Mouse (Mus musculus): ENCODE data around the gene Ifitm7. TPM values are rescaled to one million over a fixed set of nuclear protein-coding genes. Genes with fewer than 3 reads are reported as not detected.
"Not testable (repeated sequence)": the region's sequence is repeated elsewhere in the genome, so short reads cannot be mapped to it uniquely, and the experiment has no call there.

Gene Ifitm7
- polyA plus RNA-seq, 1 experiment from 2014 or later, result 1.3 TPM

DNA sequence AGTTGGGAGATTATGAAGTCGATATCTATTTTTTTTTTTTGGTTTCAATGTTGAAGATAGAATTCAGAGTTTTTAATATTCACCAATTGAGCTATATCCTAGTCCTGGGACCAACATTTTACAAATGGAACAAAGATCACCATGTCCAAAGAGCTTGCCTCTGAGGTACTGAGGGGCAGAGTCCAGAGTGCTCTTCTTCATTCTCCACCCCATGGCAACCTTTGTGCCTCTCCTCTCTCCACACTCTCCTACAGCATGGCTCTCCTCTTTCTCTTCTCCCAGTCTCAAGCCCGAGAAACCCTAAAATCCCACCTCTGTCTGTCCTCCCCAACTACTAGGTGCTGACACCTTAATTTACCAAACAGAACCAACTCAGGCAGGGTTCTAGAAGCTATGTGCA lies 18.0 kb upstream of the Ifitm7 start:
- no peak overlapping the region for H3K4me2 ChIP-seq
- WGBS, result 90% methylated on average over 2 of the region's 2 CpGs
- no peaks in the 10 kb centered on the region for H3K9me3 ChIP-seq
- no peaks in the 10 kb centered on the region for H3K36me3 ChIP-seq (replicated peaks)
- H3K4me1 ChIP-seq, result no peaks in the 10 kb centered on the region; the same call in 1 of the 2 replicates
- no peaks in the 10 kb centered on the region for H3K27me3 ChIP-seq (replicated peaks)
- no peak overlapping the region for H3K9ac ChIP-seq
- ATAC-seq (replicated peaks), result no peak
- H3K27ac ChIP-seq, result no peak overlapping the region
- no peak overlapping the region for H3K4me3 ChIP-seq

DNA sequence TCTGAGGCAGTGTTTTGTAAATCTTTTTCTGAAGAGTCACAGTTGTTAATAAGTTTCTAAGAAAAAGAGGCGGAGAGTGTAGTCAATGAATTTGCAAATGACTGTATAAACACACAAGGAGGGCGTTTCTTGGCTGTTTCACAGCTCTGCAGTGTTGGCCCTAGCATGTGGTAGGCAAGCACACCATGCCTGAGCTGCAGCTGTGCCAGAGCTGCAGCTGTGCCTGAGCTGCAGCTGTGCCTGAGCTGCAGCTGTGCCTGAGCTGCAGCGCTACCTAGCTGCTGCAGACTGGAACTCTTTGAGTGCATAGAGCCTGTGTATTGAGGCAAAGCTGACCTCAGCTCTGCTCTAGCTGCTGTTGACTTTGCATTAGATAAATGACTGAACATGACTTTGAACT lies 17.5 kb upstream of the Ifitm7 start:
- 30% methylated on average over 3 of the region's 3 CpGs for WGBS
- no peak overlapping the region for H3K4me3 ChIP-seq
- H3K27ac ChIP-seq, result no peak overlapping the region
- H3K9me3 ChIP-seq, result no peaks in the 10 kb centered on the region
- H3K4me1 ChIP-seq, result no peaks in the 10 kb centered on the region; the same call in 1 of the 2 replicates
- ATAC-seq (replicated peaks), result peak; percentile 65; the same call in 1 of the 2 replicates
- H3K27me3 ChIP-seq (replicated peaks), result no peaks in the 10 kb centered on the region
- H3K9ac ChIP-seq, result no peak overlapping the region
- no peaks in the 10 kb centered on the region for H3K36me3 ChIP-seq (replicated peaks)
- no peak overlapping the region for H3K4me2 ChIP-seq

DNA sequence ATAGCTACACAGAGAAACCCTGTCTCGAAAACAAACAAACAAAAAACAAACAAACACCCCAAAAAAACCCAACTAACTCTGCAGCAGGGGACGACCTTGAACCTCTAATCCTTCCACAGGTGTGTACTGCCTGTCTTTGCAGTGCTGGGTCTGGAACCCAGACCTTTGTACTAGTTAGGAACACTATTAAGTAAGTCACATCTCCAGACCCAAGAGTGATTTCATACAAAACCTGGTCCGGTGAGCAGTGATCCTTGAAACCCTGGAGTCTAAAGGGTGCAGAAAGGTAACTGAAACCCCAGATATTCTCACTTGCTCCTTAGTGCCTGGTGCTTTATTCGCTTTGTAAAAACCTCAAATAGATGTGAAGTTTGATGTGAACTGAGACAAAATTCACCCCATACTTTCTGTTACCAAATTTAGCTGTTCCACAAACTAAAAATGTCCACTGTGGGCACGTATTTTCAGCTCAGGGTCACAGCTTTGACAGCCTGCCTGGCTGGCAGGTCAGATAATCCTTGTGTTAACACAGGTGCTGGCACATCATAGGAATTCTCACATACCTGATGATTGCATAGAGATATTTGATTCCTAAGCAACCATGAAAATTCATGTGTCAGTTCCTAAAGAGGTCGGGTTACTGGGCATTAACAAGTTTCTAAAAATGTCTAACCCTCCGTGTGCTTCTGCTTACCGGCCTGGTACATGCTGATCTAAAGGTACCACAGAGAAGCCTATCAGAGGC lies 16.9 kb upstream of the Ifitm7 start:
- Histone ChIP-seq H3K4me2 (no peak overlapping the region), H3K4me3 (no peak overlapping the region), H3K27me3 (replicated peaks) (no peaks in the 10 kb centered on the region), H3K9ac (no peak overlapping the region), H3K4me1 (no peaks in the 10 kb centered on the region; the same call in 1 of the 2 replicates), H3K27ac (no peak overlapping the region), H3K36me3 (replicated peaks) (no peaks in the 10 kb centered on the region), H3K9me3 (no peaks in the 10 kb centered on the region)
- WGBS, result 66% methylated on average over 8 of the region's 8 CpGs
- ATAC-seq (replicated peaks), result no peak

DNA sequence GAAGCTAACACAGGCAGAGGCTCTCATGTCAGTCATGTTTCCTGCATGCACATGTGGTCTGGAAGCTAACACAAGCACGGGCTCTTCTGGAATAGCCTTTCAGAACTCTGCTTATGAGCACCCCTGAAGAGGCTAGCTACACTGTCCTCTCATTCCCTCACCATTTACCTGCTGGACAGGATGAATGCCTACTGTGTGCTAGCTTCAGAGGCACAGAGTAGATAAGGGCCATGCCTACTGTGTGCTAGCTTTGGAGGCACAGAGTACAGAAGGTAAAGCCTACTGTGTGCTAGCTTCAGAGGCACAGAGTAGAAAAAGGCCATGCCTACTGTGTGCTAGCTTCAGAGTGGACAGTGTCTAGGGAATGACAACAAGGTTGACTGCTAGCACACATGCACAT lies 7.8 kb upstream of the Ifitm7 start:
- 86% methylated on average over 1 of the region's 1 CpGs for WGBS

DNA sequence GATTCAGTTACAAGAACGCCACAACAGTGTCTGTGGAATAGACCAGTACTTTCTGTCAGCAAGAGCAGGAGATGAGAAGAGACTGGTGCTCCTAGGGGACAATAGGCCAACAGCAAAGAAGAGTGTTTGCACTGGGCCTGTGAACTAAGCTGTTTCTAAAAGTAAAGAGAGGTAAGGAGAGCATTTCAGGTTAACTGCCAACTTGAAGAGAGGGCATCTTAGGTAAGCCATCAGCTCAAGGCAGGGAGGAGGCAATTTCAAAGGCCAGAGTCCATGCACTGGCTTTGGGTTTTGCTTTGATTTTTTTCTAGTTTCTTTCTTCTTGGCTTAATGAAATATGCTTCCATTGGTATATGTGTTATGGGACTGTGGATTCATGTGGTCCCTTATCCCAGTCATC lies 7.4 kb upstream of the Ifitm7 start:
- no peak overlapping the region for H3K4me2 ChIP-seq
- H3K9me3 ChIP-seq, result no peaks in the 10 kb centered on the region
- H3K27me3 ChIP-seq (replicated peaks), result no peaks in the 10 kb centered on the region
- H3K9ac ChIP-seq, result no peak overlapping the region
- H3K4me1 ChIP-seq, result peaks cover 7% of the 10 kb centered on the region
- H3K4me3 ChIP-seq, result no peak overlapping the region
- no peak for ATAC-seq (replicated peaks)
- no peaks in the 10 kb centered on the region for H3K36me3 ChIP-seq (replicated peaks)
- no peak overlapping the region for H3K27ac ChIP-seq
- WGBS, result 92% methylated on average over 1 of the region's 1 CpGs

More for the DNA sequence above, 7.8 kb upstream of the Ifitm7 start:
- Histone ChIP-seq H3K4me3 (no peak overlapping the region), H3K4me2 (no peak overlapping the region), H3K27ac (no peak overlapping the region), H3K9me3 (no peaks in the 10 kb centered on the region), H3K4me1 (peaks cover 3% of the 10 kb centered on the region; the same call in 1 of the 2 replicates), H3K27me3 (replicated peaks) (no peaks in the 10 kb centered on the region), H3K9ac (no peak overlapping the region), H3K36me3 (replicated peaks) (no peaks in the 10 kb centered on the region)
- ATAC-seq (replicated peaks), result no peak

DNA sequence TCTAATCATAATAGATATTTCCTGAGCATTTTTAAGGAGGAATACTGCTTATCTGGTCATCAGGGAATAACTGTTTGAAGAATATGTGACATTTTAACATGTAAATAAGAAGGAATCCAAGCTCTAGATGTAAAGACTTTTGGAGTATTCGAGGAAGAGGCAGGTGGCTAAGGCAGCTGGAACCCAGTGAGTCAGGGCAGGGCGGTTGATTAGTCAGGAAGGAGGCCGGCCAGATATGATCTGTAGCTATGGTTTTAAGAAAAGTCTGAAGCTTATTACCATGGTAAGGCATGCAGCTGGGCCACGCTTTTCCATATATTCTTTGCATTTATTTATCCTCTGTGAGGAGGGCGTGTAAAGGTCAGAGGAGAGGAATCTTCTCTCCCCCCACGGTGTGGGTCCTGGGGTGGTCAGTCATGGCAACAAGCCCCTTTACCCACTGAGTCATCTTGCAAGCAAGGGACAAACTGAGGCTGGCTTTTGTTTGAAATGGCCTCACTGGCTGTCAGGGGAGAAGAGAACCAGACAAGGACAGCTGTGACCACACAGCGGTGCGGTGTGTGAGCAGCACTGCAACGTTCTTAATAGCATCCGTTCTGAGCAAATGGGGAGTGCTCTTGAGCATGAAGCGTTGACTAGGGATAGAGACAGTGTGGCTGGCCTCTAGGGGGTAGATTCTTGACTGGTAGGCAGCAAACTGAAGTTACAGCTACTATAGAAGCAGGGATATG lies 6.0 kb upstream of the Ifitm7 start:
- no peak overlapping the region for H3K27ac ChIP-seq
- no peak for ATAC-seq (replicated peaks)
- H3K9ac ChIP-seq, result no peak overlapping the region
- H3K4me1 ChIP-seq, result peaks cover 18% of the 10 kb centered on the region
- no peaks in the 10 kb centered on the region for H3K27me3 ChIP-seq (replicated peaks)
- 86% methylated on average over 11 of the region's 11 CpGs for WGBS
- H3K36me3 ChIP-seq (replicated peaks), result no peaks in the 10 kb centered on the region
- H3K4me2 ChIP-seq, result no peak overlapping the region
- no peaks in the 10 kb centered on the region for H3K9me3 ChIP-seq
- H3K4me3 ChIP-seq, result no peak overlapping the region

DNA sequence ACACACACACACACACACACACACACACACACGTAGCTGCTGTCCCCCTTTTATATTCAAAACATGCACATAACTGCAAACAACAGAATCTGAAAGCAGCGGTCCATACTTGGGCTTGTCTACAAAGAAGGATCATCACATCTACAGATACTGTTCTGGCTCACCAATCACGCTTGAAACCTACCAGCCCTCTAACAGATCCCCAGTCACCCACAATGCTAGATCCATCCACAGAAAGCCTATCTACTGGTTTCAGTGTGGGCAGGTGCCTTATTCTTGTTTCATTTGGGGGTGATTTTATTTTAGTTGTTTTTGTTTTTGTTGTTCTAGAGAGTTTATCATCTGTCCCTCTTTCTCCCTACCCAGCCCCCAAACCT lies 503 bp downstream of the Ifitm7 start:
- peak; percentile 80 for ATAC-seq (replicated peaks)
- WGBS, result 22% methylated on average over 3 of the region's 3 CpGs

DNA sequence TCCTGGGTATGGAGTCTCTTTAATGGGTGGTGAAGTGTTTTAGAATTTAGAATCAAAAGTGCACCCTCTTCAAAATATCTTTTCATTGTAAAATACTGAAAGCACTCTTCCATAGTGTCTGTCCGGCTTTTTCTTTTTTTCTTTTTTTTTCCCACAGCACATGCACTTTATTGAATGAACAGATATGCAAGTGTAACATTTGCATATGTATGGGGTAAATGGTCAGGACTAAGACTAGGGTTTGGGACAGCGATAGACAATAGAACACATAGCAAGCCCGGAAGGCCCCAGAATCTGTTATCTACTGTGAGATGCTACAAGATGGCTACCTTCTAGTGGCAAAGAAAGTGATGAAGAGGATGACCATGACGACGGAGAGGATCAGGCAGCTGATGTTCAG lies 3.5 kb downstream of the Ifitm7 start:
- Histone ChIP-seq H3K4me1 (peaks cover 3% of the 10 kb centered on the region; the same call in 1 of the 2 replicates), H3K27me3 (replicated peaks) (no peaks in the 10 kb centered on the region), H3K36me3 (replicated peaks) (no peaks in the 10 kb centered on the region), H3K27ac (no peak overlapping the region), H3K9ac (no peak overlapping the region), H3K4me3 (no peak overlapping the region), H3K4me2 (no peak overlapping the region), H3K9me3 (no peaks in the 10 kb centered on the region)
- ATAC-seq (replicated peaks), result no peak
- WGBS, result 82% methylated on average over 5 of the region's 5 CpGs

More for the DNA sequence above, 503 bp downstream of the Ifitm7 start:
- no peaks in the 10 kb centered on the region for H3K9me3 ChIP-seq
- no peaks in the 10 kb centered on the region for H3K27me3 ChIP-seq (replicated peaks)
- peak overlapping the region; percentile 84 for H3K9ac ChIP-seq
- H3K4me1 ChIP-seq, result peaks cover 18% of the 10 kb centered on the region
- peak overlapping the region; percentile 93 for H3K27ac ChIP-seq
- no peaks in the 10 kb centered on the region for H3K36me3 ChIP-seq (replicated peaks)
- peak overlapping the region; percentile 59 for H3K4me2 ChIP-seq
- H3K4me3 ChIP-seq, result peak overlapping the region; percentile 58

DNA sequence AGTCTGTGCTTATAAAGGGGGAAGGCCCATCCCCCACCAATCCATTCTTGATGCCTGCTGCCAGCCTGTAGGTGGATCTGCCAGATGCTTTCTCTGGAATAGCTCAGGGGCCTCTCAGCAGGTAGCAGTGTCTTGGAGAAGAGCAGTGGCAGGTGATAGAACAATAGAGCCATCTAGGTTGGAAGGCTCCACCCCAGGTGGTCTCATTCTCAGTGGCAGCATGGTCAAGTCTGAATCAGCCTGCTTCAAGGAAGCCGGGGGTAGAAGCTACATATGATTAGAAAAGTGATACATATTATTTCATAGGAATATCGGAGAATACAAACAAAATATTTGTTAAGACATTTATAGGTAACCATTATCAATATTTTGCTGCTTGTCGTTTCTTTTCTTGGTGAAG lies 5.0 kb downstream of the Ifitm7 start:
- H3K9me3 ChIP-seq; H3K4me1 ChIP-seq; H3K4me2 ChIP-seq; H3K4me3 ChIP-seq; H3K27me3 ChIP-seq (replicated peaks); ATAC-seq (replicated peaks); H3K9ac ChIP-seq; H3K27ac ChIP-seq; H3K36me3 ChIP-seq (replicated peaks): not testable (repeated sequence)
- WGBS, result 75% methylated on average over 3 of the region's 3 CpGs

DNA sequence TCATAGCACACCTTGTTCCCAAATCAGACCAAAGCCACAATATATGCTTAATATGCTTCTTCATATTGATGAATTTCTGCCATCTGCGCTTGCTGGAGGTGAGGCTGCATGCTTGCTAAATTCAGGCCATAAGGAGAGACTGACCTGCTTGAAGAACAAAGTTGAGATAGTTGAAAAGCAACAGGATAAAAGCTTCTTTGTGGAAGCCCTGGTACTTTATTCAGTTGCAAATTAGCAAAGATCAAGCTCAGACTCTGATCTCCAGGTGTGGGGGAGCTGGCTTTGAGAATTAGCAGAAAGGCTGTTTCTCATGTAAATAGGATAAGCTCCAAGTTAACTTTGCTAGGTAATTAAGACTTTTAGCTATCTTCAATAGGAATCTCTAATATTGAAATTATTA lies 9.7 kb downstream of the Ifitm7 start:
- not testable (repeated sequence) for H3K4me2 ChIP-seq; H3K9ac ChIP-seq; H3K4me1 ChIP-seq; H3K9me3 ChIP-seq; H3K4me3 ChIP-seq; H3K36me3 ChIP-seq (replicated peaks); H3K27me3 ChIP-seq (replicated peaks); H3K27ac ChIP-seq; ATAC-seq (replicated peaks)
- 51% methylated on average over 1 of the region's 1 CpGs for WGBS

DNA sequence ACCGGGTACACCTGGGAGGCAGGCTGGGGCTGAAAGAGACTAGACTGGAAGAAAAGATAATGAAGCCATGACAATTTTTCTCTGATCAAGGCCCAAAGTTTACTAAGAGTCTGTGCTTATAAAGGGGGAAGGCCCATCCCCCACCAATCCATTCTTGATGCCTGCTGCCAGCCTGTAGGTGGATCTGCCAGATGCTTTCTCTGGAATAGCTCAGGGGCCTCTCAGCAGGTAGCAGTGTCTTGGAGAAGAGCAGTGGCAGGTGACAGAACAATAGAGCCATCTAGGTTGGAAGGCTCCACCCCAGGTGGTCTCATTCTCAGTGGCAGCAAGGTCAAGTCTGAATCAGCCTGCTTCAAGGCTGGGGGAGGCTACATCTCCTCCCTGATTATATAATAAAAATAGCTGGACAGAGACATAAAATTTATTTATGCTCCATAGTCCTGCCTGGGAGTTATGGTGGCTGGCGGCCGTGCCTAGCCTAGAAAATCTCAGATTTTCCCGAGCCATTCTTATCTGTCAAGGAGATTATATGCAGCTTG lies 10.3 kb downstream of the Ifitm7 start:
- not testable (repeated sequence) for H3K4me3 ChIP-seq; H3K36me3 ChIP-seq (replicated peaks); ATAC-seq (replicated peaks); H3K9ac ChIP-seq; H3K27me3 ChIP-seq (replicated peaks); H3K4me2 ChIP-seq; H3K4me1 ChIP-seq; H3K27ac ChIP-seq; H3K9me3 ChIP-seq
- WGBS, result 83% methylated on average over 4 of the region's 4 CpGs

DNA sequence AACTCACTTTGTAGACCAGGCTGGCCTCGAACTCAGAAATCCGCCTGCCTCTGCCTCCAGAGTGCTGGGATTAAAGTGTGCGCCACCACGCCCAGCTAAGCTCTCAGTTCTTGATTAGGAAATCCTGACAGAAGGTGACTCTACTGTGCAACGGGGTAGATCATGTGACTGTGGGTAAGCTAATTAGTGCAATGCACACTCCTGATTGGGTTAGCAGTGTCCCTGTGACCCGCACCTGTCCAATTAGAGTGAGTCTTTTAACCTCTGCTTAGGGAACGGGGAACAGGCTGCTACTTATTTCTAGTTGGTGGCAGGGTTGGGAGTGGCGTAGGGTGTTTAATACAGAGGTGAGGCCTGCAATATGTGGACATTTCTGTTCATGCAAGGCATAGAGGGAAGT lies 14.6 kb downstream of the Ifitm7 start:
- no peaks in the 10 kb centered on the region for H3K9me3 ChIP-seq
- WGBS, result 92% methylated on average over 8 of the region's 8 CpGs
- no peak overlapping the region for H3K4me2 ChIP-seq
- no peaks in the 10 kb centered on the region for H3K4me1 ChIP-seq
- H3K36me3 ChIP-seq (replicated peaks), result no peaks in the 10 kb centered on the region
- no peak for ATAC-seq (replicated peaks)
- H3K27me3 ChIP-seq (replicated peaks), result no peaks in the 10 kb centered on the region
- no peak overlapping the region for H3K27ac ChIP-seq
- no peak overlapping the region for H3K4me3 ChIP-seq
- no peak overlapping the region for H3K9ac ChIP-seq
